ENCODE assay signal across 8 mouse cellular contexts in the genomic region with DNA sequence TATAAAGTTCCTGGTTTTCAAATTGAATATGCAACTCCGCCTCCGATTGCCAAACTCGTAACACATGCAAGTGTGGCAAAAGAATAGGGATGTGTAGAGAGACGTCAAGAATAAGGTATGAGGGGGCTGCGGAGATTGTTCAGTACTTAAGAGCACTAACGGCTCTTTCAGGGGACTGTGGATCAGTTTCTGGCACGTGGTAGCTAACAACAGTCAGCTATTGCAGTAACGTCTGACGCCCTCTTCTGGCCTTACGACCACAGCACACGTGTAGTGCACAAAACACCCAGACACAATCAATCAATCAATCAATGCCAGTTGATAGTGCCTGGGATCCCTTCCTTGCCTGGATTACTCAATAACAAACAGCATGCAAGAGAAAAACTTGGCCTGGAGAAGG. TPM values are rescaled to one million over a fixed set of nuclear protein-coding genes. Genes with fewer than 3 reads are reported as not detected.
DNase-seq lines count a peak whose midpoint lies in the region; ATAC-seq and TF ChIP-seq lines count a peak whose summit lies in the region.

No protein-coding gene starts in this region.

- peak overlapping the region; percentile 98 for H3K4me3 ChIP-seq in gastrocnemius, adult 2 months

- H3K27ac ChIP-seq in gastrocnemius, adult 2 months: peak overlapping the region; percentile 99

- intact Hi-C loops in gastrocnemius, adult 2 months (cut with DNase I): loop anchor here (2.0 to 5.0 kb wide), 3 partner anchors 49 to 151 kb away; a partner anchor contains a TSS
- intact Hi-C loops in left cerebral cortex, postnatal 25 days (cut with DNase I): loop anchor here (1.0 to 5.0 kb wide), 4 partner anchors 33 to 182 kb away; a partner anchor contains a TSS

- peak; percentile 78 for TF ChIP-seq CTCF in gastrocnemius, adult 2 months (IDR thresholded peaks at IDR 0.05)

- ATAC-seq in cerebellum, adult (ENCODE audit: insufficient number of reproducible peaks, low FRiP score, low TSS enrichment): no peak
- ATAC-seq in inflammation-experienced regulatory T-cells, adult 6 months: peak; percentile 55
- peak; percentile 80 for ATAC-seq in megakaryocyte-erythroid progenitor cell, adult 5-6 weeks (replicated peaks; ENCODE audit: low FRiP score, low TSS enrichment, poor library complexity, severe bottlenecking)

- DNase-seq in cerebellum, adult 11 months: peak; percentile 45
- DNase-seq in cerebellum, adult 9-10 months: peak; percentile 66
- peak; percentile 69 for DNase-seq in gastrocnemius, adult 2 months
- DNase-seq in left cerebral cortex, postnatal 25 days (ENCODE audit: low spot score in 2 of 2): peak; percentile 40 to 60
- peak; percentile 14 to 42 for DNase-seq in spleen, adult 18-20 months

RNA-seq across cellular contexts. Expression of a gene that starts 0.4 kb away (rescaled TPM):
- 10 to 100 TPM; 41.4 to 41.6 TPM for total RNA-seq in gastrocnemius, adult 2 months (2021)
- polyA plus RNA-seq in inflammation-experienced regulatory T-cells, adult 6 months (2017; shearing (Covaris generic)): 10 to 100 TPM; 22.8 to 30.3 (median 28.2) TPM
- 10 to 100 TPM; 28.5 to 28.7 TPM for total RNA-seq in left cerebral cortex, postnatal 25 days (2021)
- total RNA-seq in megakaryocyte-erythroid progenitor cell, adult 5-6 weeks (2014; fragmentation: Nextera tagmentation): 33.3 and 41.4 TPM in 2 replicates
- 78.6 and 101 TPM in 2 replicates for total RNA-seq in megakaryocyte-erythroid progenitor cell, adult 5-6 weeks (2017)

RNA-seq across cellular contexts. Expression of a gene that starts 35.1 kb away (rescaled TPM):
- total RNA-seq in gastrocnemius, adult 2 months (2021): 10 to 100 TPM in 1 of 2 experiments, 1 to 10 TPM in 1; 8.6 to 10.4 TPM
- 1 to 10 TPM; 5.4 to 6.7 (median 6.4) TPM for polyA plus RNA-seq in inflammation-experienced regulatory T-cells, adult 6 months (2017; shearing (Covaris generic))
- 10 to 100 TPM; 10.3 to 11.1 TPM for total RNA-seq in left cerebral cortex, postnatal 25 days (2021)
- total RNA-seq in megakaryocyte-erythroid progenitor cell, adult 5-6 weeks (2014; fragmentation: Nextera tagmentation): 5.8 and 9.2 TPM in 2 replicates
- 1.4 and 2.2 TPM in 2 replicates for total RNA-seq in megakaryocyte-erythroid progenitor cell, adult 5-6 weeks (2017)

RNA-seq across cellular contexts. Expression of a gene that starts 49.0 kb away (rescaled TPM):
- 10 to 100 TPM; 20.8 to 23.0 TPM for total RNA-seq in gastrocnemius, adult 2 months (2021)
- 10 to 100 TPM; 16.1 to 20.6 (median 19.2) TPM for polyA plus RNA-seq in inflammation-experienced regulatory T-cells, adult 6 months (2017; shearing (Covaris generic))
- total RNA-seq in left cerebral cortex, postnatal 25 days (2021): 10 to 100 TPM; 29.8 to 30.1 TPM
- 18.5 and 19.1 TPM in 2 replicates for total RNA-seq in megakaryocyte-erythroid progenitor cell, adult 5-6 weeks (2014; fragmentation: Nextera tagmentation)
- 15.4 and 27.2 TPM in 2 replicates for total RNA-seq in megakaryocyte-erythroid progenitor cell, adult 5-6 weeks (2017)

RNA-seq across cellular contexts. Expression of a gene that starts 52.4 kb away (rescaled TPM):
- 100 to 1,000 TPM; 136 to 159 TPM for total RNA-seq in gastrocnemius, adult 2 months (2021)
- 100 to 1,000 TPM in 1 of 3 experiments, 10 to 100 TPM in 2; 46.2 to 121 (median 54.2) TPM for polyA plus RNA-seq in inflammation-experienced regulatory T-cells, adult 6 months (2017; shearing (Covaris generic))
- total RNA-seq in left cerebral cortex, postnatal 25 days (2021): 10 to 100 TPM; 14.0 to 14.1 TPM
- total RNA-seq in megakaryocyte-erythroid progenitor cell, adult 5-6 weeks (2014; fragmentation: Nextera tagmentation): 46.0 and 52.1 TPM in 2 replicates
- total RNA-seq in megakaryocyte-erythroid progenitor cell, adult 5-6 weeks (2017): 13.5 and 19.1 TPM in 2 replicates
